Mouse (Mus musculus): Measurements from ENCODE around the gene Igfbp6. TPM values are rescaled to one million over a fixed set of nuclear protein-coding genes. Genes with fewer than 3 reads are reported as not detected.

Gene Igfbp6
- polyA plus RNA-seq, 1 experiment from 2014 or later = 21.2 TPM

GRCm38 (mm10) chr15:102160415-102161060 is 16.4 kb downstream of the Igfbp6 start:
- H3K27me3 ChIP-seq (ENCODE audit: control insufficient read depth, insufficient read depth, low read length) = no peaks in the 10 kb centered on the region
- no peak overlapping the region for H3K9ac ChIP-seq (ENCODE audit: low read length)
- H3K4me3 ChIP-seq (replicated peaks; ENCODE audit: low read length) = no peak overlapping the region
- no peaks in the 10 kb centered on the region for H3K36me3 ChIP-seq (ENCODE audit: control insufficient read depth, insufficient read depth, low read length)
- no peaks in the 10 kb centered on the region for H3K4me1 ChIP-seq (ENCODE audit: control insufficient read depth, insufficient read depth, low read length)
- H3K9me3 ChIP-seq (replicated peaks; ENCODE audit: control insufficient read depth, low read length) = no peaks in the 10 kb centered on the region
- no peak overlapping the region for H3K4me2 ChIP-seq (ENCODE audit: low read depth, low read length)
- ATAC-seq (ENCODE audit: insufficient read depth, low FRiP score) = peak; percentile 25; the same call in 1 of the 2 replicates
- H3K27ac ChIP-seq (ENCODE audit: low read length) = no peak overlapping the region
- 56% methylated on average over 26 of the region's 27 CpGs for WGBS

GRCm38 (mm10) chr15:102163900-102164693 is 19.9 kb downstream of the Igfbp6 start:
- H3K4me2 ChIP-seq (ENCODE audit: low read depth, low read length) = no peak overlapping the region
- H3K9ac ChIP-seq (ENCODE audit: low read length) = no peak overlapping the region
- 54% methylated on average over 3 of the region's 3 CpGs for WGBS
- no peak overlapping the region for H3K27ac ChIP-seq (ENCODE audit: low read length)
- no peak overlapping the region for H3K4me3 ChIP-seq (replicated peaks; ENCODE audit: low read length)
- no peaks in the 10 kb centered on the region for H3K27me3 ChIP-seq (ENCODE audit: control insufficient read depth, insufficient read depth, low read length)
- no peaks in the 10 kb centered on the region for H3K9me3 ChIP-seq (replicated peaks; ENCODE audit: control insufficient read depth, low read length)
- H3K36me3 ChIP-seq (ENCODE audit: control insufficient read depth, insufficient read depth, low read length) = no peaks in the 10 kb centered on the region
- peaks cover 6% of the 10 kb centered on the region for H3K4me1 ChIP-seq (ENCODE audit: control insufficient read depth, insufficient read depth, low read length)
- no peak for ATAC-seq (ENCODE audit: insufficient read depth, low FRiP score)

GRCm38 (mm10) chr15:102165468-102166100 is 21.4 kb downstream of the Igfbp6 start:
- Histone ChIP-seq H3K4me2 (ENCODE audit: low read depth, low read length) (no peak overlapping the region), H3K4me3 (replicated peaks; ENCODE audit: low read length) (no peak overlapping the region), H3K27ac (ENCODE audit: low read length) (no peak overlapping the region), H3K9ac (ENCODE audit: low read length) (no peak overlapping the region), H3K27me3 (ENCODE audit: control insufficient read depth, insufficient read depth, low read length) (no peaks in the 10 kb centered on the region), H3K36me3 (ENCODE audit: control insufficient read depth, insufficient read depth, low read length) (no peaks in the 10 kb centered on the region), H3K4me1 (ENCODE audit: control insufficient read depth, insufficient read depth, low read length) (peaks cover 6% of the 10 kb centered on the region), H3K9me3 (replicated peaks; ENCODE audit: control insufficient read depth, low read length) (no peaks in the 10 kb centered on the region)
- whole genome bisulfite sequencing = 35% methylated on average over 6 of the region's 6 CpGs
- ATAC-seq (ENCODE audit: insufficient read depth, low FRiP score) = no peak

- H3K36me3 ChIP-seq (ENCODE audit: control insufficient read depth, insufficient read depth, low read length) = no peaks in the 10 kb centered on the region
- peak overlapping the region; percentile 36; the same call in 1 of the 2 replicates for H3K27ac ChIP-seq (ENCODE audit: low read length)
- H3K4me1 ChIP-seq (ENCODE audit: control insufficient read depth, insufficient read depth, low read length) = peaks cover 6% of the 10 kb centered on the region
- no peaks in the 10 kb centered on the region for H3K9me3 ChIP-seq (replicated peaks; ENCODE audit: control insufficient read depth, low read length)
- no peak overlapping the region for H3K4me3 ChIP-seq (replicated peaks; ENCODE audit: low read length)
- no peak overlapping the region for H3K4me2 ChIP-seq (ENCODE audit: low read depth, low read length)
- ATAC-seq (ENCODE audit: insufficient read depth, low FRiP score) = peak; percentile 74
- no peaks in the 10 kb centered on the region for H3K27me3 ChIP-seq (ENCODE audit: control insufficient read depth, insufficient read depth, low read length)
- WGBS = 25% methylated on average over 6 of the region's 6 CpGs
- H3K9ac ChIP-seq (ENCODE audit: low read length) = no peak overlapping the region
Observed at GRCm38 (mm10) chr15:102167620-102168021, 23.5 kb downstream of the Igfbp6 start.

GRCm38 (mm10) chr15:102169064-102169463 is 24.9 kb downstream of the Igfbp6 start:
- Histone ChIP-seq H3K4me3 (replicated peaks; ENCODE audit: low read length) (no peak overlapping the region), H3K36me3 (ENCODE audit: control insufficient read depth, insufficient read depth, low read length) (no peaks in the 10 kb centered on the region), H3K4me1 (ENCODE audit: control insufficient read depth, insufficient read depth, low read length) (peaks cover 6% of the 10 kb centered on the region), H3K9ac (ENCODE audit: low read length) (no peak overlapping the region), H3K9me3 (replicated peaks; ENCODE audit: control insufficient read depth, low read length) (no peaks in the 10 kb centered on the region), H3K4me2 (ENCODE audit: low read depth, low read length) (no peak overlapping the region), H3K27ac (ENCODE audit: low read length) (no peak overlapping the region), H3K27me3 (ENCODE audit: control insufficient read depth, insufficient read depth, low read length) (no peaks in the 10 kb centered on the region)
- 0 out of 2 replicates have a peak, but pooled peaks have one; percentile 22 for ATAC-seq (ENCODE audit: insufficient read depth, low FRiP score)
- WGBS = 46% methylated on average over 2 of the region's 2 CpGs

GRCm38 (mm10) chr15:102173581-102173980 is 29.4 kb downstream of the Igfbp6 start:
- no peak overlapping the region for H3K4me2 ChIP-seq (ENCODE audit: low read depth, low read length)
- no peak overlapping the region for H3K4me3 ChIP-seq (replicated peaks; ENCODE audit: low read length)
- no peaks in the 10 kb centered on the region for H3K4me1 ChIP-seq (ENCODE audit: control insufficient read depth, insufficient read depth, low read length)
- no peaks in the 10 kb centered on the region for H3K9me3 ChIP-seq (replicated peaks; ENCODE audit: control insufficient read depth, low read length)
- H3K27me3 ChIP-seq (ENCODE audit: control insufficient read depth, insufficient read depth, low read length) = no peaks in the 10 kb centered on the region
- no peak overlapping the region for H3K9ac ChIP-seq (ENCODE audit: low read length)
- no peak overlapping the region for H3K27ac ChIP-seq (ENCODE audit: low read length)
- 89% methylated on average over 3 of the region's 3 CpGs for WGBS
- ATAC-seq (ENCODE audit: insufficient read depth, low FRiP score) = no peak
- no peaks in the 10 kb centered on the region; the same call in 1 of the 2 replicates for H3K36me3 ChIP-seq (ENCODE audit: control insufficient read depth, insufficient read depth, low read length)

GRCm38 (mm10) chr15:102175736-102176319 is 31.7 kb downstream of the Igfbp6 start:
- no peak overlapping the region for H3K4me3 ChIP-seq (replicated peaks; ENCODE audit: low read length)
- no peaks in the 10 kb centered on the region for H3K27me3 ChIP-seq (ENCODE audit: control insufficient read depth, insufficient read depth, low read length)
- H3K4me1 ChIP-seq (ENCODE audit: control insufficient read depth, insufficient read depth, low read length) = no peaks in the 10 kb centered on the region
- H3K36me3 ChIP-seq (ENCODE audit: control insufficient read depth, insufficient read depth, low read length) = no peaks in the 10 kb centered on the region; the same call in 1 of the 2 replicates
- no peak overlapping the region for H3K27ac ChIP-seq (ENCODE audit: low read length)
- no peak for ATAC-seq (ENCODE audit: insufficient read depth, low FRiP score)
- H3K9ac ChIP-seq (ENCODE audit: low read length) = no peak overlapping the region
- WGBS = 85% methylated on average over 16 of the region's 16 CpGs
- H3K4me2 ChIP-seq (ENCODE audit: low read depth, low read length) = no peak overlapping the region
- no peaks in the 10 kb centered on the region for H3K9me3 ChIP-seq (replicated peaks; ENCODE audit: control insufficient read depth, low read length)

GRCm38 (mm10) chr15:102176571-102177316 is 32.6 kb downstream of the Igfbp6 start:
- Histone ChIP-seq H3K9me3 (replicated peaks; ENCODE audit: control insufficient read depth, low read length) (no peaks in the 10 kb centered on the region), H3K4me3 (replicated peaks; ENCODE audit: low read length) (no peak overlapping the region), H3K4me1 (ENCODE audit: control insufficient read depth, insufficient read depth, low read length) (no peaks in the 10 kb centered on the region), H3K9ac (ENCODE audit: low read length) (no peak overlapping the region), H3K27ac (ENCODE audit: low read length) (no peak overlapping the region), H3K36me3 (ENCODE audit: control insufficient read depth, insufficient read depth, low read length) (no peaks in the 10 kb centered on the region; the same call in 1 of the 2 replicates), H3K4me2 (ENCODE audit: low read depth, low read length) (no peak overlapping the region), H3K27me3 (ENCODE audit: control insufficient read depth, insufficient read depth, low read length) (no peaks in the 10 kb centered on the region)
- no peak for ATAC-seq (ENCODE audit: insufficient read depth, low FRiP score)
- WGBS = 80% methylated on average over 7 of the region's 7 CpGs

All from stomach, embryonic 16.5 days (tissue).